Mouse (Mus musculus) heart, embryonic 12.5 days (tissue): Measurements from ENCODE around the gene Apoa2. TPM values are rescaled to one million over a fixed set of nuclear protein-coding genes. Genes with fewer than 3 reads are reported as not detected.

ENCODE experiments used
- ATAC-seq: fragments of 200-750 bp; cut with Nextera tagmentation; 2 replicates; pipeline ENCODE4 v1.8.0; 2017; ENCODE audit warnings: moderate TSS enrichment, moderate library complexity; ENCODE audit not compliant: insufficient number of reproducible peaks, low FRiP score
- H3K27ac ChIP-seq: fragments of 300-500 bp; sonication (generic); 2 replicates; pipeline ENCODE4 v1.5.1; 2016; ENCODE audit warnings: mild to moderate bottlenecking, moderate library complexity; ENCODE audit not compliant: poor library complexity, severe bottlenecking
- H3K27me3 ChIP-seq: fragments of 300-500 bp; sonication (generic); replicated peaks from 2 replicates; pipeline ENCODE4 v1.6.1; 2016; ENCODE audit warnings: mild to moderate bottlenecking, moderate library complexity
- H3K36me3 ChIP-seq: fragments of 300-500 bp; sonication (generic); 2 replicates; pipeline ENCODE4 v1.6.1; 2016; ENCODE audit warnings: mild to moderate bottlenecking, moderate library complexity
- H3K4me1 ChIP-seq: fragments of 300-500 bp; sonication (generic); replicated peaks from 2 replicates; pipeline ENCODE4 v1.6.1; 2016; ENCODE audit warnings: mild to moderate bottlenecking
- H3K4me2 ChIP-seq: fragments of 300-500 bp; sonication (generic); 2 replicates; pipeline ENCODE4 v1.6.1; 2016; ENCODE audit warnings: mild to moderate bottlenecking, moderate library complexity
- H3K4me3 ChIP-seq: fragments of 300-500 bp; sonication (generic); 2 replicates; pipeline ENCODE4 v1.5.1; 2016; ENCODE audit warnings: mild to moderate bottlenecking
- H3K9ac ChIP-seq: fragments of 300-500 bp; sonication (generic); 2 replicates; pipeline ENCODE4 v1.6.1; 2016; ENCODE audit warnings: mild to moderate bottlenecking, moderate library complexity
- H3K9me3 ChIP-seq: fragments of 300-500 bp; sonication (generic); replicated peaks from 2 replicates; pipeline ENCODE4 v1.6.1; 2016; ENCODE audit warnings: mild to moderate bottlenecking, moderate library complexity
- WGBS: fragments of 180-500 bp; shearing (Covaris S2); methylation state at CpG from one replicate; pipeline ENCODE4 v1.1.7; 2016; 5-methylcytosine and 5-hydroxymethylcytosine counted together
- polyA plus RNA-seq: library from polyadenylated mRNA; unstranded; fragments of >200 nt; fragmentation: Nextera tagmentation; extraction: Ambion mirVana; gene quantifications from 2 replicates; pipeline ENCODE4 v1.2.1, GENCODE M21; 2016

The Apoa2 gene
- polyA plus RNA-seq, 1 experiment from 2014 or later = 46.5 TPM

DNA sequence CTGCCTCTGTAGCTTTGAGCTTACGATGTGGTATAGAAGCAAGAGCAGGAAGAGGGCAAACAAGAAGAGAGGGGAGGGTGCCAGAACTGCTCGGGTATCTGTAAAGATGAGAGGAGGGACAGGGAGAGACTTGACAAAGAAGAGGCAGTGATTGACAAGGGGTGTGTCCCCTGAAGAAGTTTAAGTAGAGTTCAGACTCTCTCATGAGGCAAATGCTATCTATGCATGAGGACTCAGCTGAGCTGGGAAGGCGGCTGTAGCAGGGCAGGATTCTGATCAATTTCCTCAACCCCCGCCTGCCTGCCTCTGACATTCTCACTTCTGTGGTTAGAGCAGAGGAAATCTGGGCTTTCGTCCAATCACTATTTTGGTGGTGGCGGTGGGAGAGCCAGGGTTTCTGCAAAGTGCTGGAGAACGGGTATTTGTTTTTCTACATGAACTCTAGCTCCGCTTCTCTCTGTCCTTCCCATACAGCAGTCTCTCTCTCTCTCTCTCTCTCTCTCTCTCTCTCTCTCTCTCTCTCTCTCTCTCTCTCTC is 37.8 kb downstream of the Apoa2 start:
- H3K36me3 ChIP-seq = peaks cover 3% of the 10 kb centered on the region; the same call in 1 of the 2 replicates
- peak overlapping the region; percentile 87 for H3K27ac ChIP-seq
- peak overlapping the region; percentile 30 for H3K4me3 ChIP-seq
- ATAC-seq = peak; percentile 72
- H3K9ac ChIP-seq = 0 out of 2 replicates have a peak overlapping the region, but pooled peaks have one; percentile 29
- H3K4me2 ChIP-seq = peak overlapping the region; percentile 66
- H3K4me1 ChIP-seq = peaks cover 19% of the 10 kb centered on the region
- H3K27me3 ChIP-seq = 0 out of 2 replicates have a peak, but pooled peaks cover 3% of the 10 kb centered on the region
- WGBS = 2% methylated on average over 8 of the region's 8 CpGs
- H3K9me3 ChIP-seq = no peaks in the 10 kb centered on the region

DNA sequence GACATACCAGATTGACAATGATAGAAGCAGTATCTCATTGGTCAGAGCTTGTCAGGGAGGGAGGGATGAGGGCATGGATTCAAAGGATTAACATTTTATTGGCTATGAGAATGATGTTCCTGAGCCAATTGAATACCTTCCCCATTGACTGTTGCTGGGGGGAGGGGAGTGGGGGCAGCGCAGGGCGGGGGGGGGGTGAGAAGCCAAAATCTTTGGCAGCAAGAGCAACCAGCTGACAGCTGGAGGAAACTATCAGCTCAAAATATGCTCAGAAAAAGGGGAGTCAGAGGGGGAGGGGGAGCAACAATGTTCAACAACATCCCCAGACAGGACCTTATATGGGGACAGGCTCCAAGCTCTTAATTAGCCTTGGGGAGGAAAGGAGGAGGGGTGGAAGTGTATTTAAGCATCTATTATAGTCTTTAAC is 38.3 kb downstream of the Apoa2 start:
- Histone ChIP-seq H3K4me2 (peak overlapping the region; percentile 66), H3K36me3 (peaks cover 3% of the 10 kb centered on the region; the same call in 1 of the 2 replicates), H3K27me3 (0 out of 2 replicates have a peak, but pooled peaks cover 3% of the 10 kb centered on the region), H3K27ac (peak overlapping the region; percentile 87), H3K9me3 (no peaks in the 10 kb centered on the region), H3K4me3 (peak overlapping the region; percentile 30), H3K4me1 (peaks cover 19% of the 10 kb centered on the region), H3K9ac (0 out of 2 replicates have a peak overlapping the region, but pooled peaks have one; percentile 36)
- ATAC-seq = peak; percentile 74
- WGBS = 0% methylated on average over 2 of the region's 2 CpGs

DNA sequence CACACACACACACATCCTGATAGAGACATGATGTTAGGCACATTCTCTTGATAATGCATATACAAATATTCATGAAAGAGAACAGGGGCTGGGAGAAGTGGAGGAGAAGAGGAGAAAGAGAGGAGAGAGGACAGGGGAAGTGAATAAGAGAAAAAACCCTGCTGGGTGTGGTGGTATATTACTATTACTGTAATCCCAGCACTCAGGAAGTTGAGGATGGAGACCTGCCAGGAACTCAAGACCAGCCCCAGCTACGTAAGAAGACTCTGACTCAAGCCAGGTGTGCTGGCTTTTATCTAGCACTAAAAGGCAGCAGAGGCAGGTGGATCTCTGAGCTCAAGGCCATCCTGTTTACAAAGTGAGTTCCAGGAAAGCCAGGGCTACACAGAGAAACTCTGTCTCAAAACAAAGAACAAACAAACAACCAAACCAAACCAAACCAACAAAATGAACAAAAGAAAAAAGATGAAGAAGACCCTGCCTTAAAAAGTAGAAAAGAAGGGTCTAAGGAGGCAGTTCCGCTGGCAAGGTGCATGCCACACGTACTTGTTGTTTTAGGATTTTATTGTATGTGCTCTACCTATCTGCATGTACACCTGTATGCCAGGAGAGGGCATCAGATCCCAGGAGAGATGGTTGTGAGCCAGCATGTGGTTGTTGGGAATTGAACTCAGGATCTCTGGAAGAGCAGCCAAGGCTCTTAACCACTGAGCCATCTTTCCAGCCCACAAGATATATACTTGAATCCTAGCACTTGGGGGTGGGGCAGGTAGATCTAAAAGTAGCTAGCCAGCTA is 39.0 kb downstream of the Apoa2 start:
- Histone ChIP-seq H3K9me3 (no peaks in the 10 kb centered on the region), H3K36me3 (no peaks in the 10 kb centered on the region), H3K4me2 (no peak overlapping the region), H3K9ac (no peak overlapping the region), H3K4me1 (peaks cover 19% of the 10 kb centered on the region), H3K27me3 (no peaks in the 10 kb centered on the region), H3K4me3 (no peak overlapping the region), H3K27ac (peak overlapping the region; percentile 87)
- ATAC-seq = no peak
- 74% methylated on average over 3 of the region's 3 CpGs for WGBS

DNA sequence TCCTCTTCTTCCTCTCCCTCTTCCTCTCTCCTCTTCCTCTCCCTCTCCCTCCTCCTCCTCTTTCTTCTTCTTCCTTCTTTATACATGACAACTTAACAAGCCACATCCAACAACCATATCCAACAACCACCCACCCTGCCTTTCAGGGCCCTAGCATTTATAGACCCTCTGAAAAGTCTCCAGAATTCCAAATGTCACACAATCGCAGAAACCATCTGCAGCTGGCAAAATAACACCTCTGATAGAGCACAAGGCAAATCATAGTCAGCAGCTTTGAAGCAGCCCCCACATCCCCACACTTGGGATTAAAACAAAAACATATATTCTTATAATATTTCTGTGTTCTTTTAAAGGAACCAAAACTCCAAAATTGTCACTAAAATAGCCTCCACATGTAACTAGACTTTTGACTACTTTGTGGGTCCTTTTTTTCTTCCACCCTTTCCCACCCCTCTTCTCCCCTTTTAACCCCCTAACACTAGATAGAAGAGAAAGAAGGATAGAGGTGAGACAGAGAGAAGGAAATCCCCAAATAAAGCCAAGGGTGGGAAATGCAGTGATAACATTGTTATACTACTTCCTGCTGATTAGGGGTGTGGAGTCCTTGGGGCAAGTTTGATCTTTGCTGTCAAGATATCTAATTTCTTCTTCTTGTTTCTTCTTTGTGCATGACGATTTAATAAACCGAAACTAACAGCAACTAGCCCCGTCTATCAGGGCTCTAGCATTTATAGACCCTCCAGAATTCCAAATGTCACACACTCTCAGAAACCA is 41.3 kb downstream of the Apoa2 start:
- H3K9me3 ChIP-seq = no peaks in the 10 kb centered on the region

DNA sequence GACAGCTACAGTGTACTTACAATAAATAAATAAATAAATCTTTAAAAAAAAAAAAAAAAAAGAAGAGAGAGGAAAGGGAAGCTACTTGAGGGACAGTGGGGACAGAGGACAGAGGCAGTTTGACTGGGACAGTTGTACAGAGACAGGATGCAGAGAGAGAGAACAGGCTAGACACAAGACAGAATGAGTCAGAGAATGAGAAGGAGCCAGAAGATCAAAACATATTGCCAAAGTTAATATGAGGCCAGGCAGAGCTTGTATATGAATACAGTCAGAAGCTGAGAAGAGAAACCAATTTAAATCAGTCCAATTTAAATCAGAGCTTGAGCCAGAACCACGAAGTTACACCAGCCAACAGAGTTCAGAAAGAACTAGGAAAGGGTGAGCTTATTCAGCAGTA is 43.5 kb downstream of the Apoa2 start:
- ATAC-seq = no peak
- no peak overlapping the region for H3K4me2 ChIP-seq

More for the DNA sequence above, 41.3 kb downstream of the Apoa2 start:
- H3K36me3 ChIP-seq = no peaks in the 10 kb centered on the region
- no peak for ATAC-seq
- WGBS = 50% methylated on average over 4 of the region's 4 CpGs
- peak overlapping the region; percentile 59 for H3K27ac ChIP-seq
- peaks cover 23% of the 10 kb centered on the region for H3K4me1 ChIP-seq
- H3K27me3 ChIP-seq = no peaks in the 10 kb centered on the region
- no peak overlapping the region for H3K4me3 ChIP-seq
- H3K9ac ChIP-seq = no peak overlapping the region; the same call in 1 of the 2 replicates
- H3K4me2 ChIP-seq = 0 out of 2 replicates have a peak overlapping the region, but pooled peaks have one; percentile 13

DNA sequence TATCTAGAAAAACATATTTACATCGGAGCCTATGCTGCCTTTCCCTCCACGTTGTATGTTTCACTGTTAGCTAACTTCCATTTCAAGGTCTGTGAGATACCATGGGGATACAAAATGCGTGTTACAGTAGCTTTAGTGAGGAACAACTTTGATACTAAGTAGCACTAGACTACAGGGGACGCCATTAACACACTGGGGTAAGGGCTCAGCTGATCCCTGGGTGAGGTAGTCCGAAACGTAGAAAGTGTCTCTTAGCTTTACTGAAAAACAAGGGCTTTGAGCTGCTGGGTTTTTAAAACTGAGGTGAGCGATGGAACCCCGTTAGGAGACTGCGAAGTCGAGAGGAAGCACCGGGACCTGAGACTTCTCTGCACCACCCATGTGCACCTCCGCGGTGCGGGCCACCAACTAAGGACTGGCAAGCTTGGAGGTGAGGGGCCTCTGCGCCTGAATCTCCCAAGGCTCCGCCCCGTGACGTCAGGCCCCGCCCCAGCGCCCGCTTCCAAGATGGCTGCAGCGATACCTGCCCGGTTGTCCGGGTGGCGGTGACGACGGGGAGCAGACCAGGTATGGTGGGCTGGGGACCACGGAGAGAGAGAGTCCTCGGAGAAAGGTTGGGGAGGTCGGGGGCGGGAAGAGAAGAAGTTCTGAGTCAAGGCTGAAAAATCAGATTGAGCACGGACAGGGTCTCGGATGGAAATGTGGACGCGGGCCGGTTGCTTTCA is 45.2 kb downstream of the Apoa2 start, which contains the start of gene B4galt3:
Gene B4galt3 (plus strand): TSS at position 481 of the 725 bp plus-strand sequence.
- Histone ChIP-seq H3K36me3 (peaks cover 33% of the 10 kb centered on the region), H3K4me1 (peaks cover 12% of the 10 kb centered on the region), H3K27me3 (no peaks in the 10 kb centered on the region), H3K27ac (peak within 1 kb of the TSS; percentile 43), H3K4me3 (peak within 1 kb of the TSS; percentile 85), H3K9ac (peak within 1 kb of the TSS; percentile 88), H3K4me2 (peak within 1 kb of the TSS; percentile 95), H3K9me3 (no peaks in the 10 kb centered on the region)
- ATAC-seq = peak; percentile 95
- 3% methylated on average over 36 of the region's 36 CpGs for whole genome bisulfite sequencing

More for the DNA sequence above, 43.5 kb downstream of the Apoa2 start:
- Histone ChIP-seq H3K27ac (no peak overlapping the region), H3K9me3 (no peaks in the 10 kb centered on the region), H3K36me3 (peaks cover 16% of the 10 kb centered on the region), H3K9ac (no peak overlapping the region), H3K27me3 (no peaks in the 10 kb centered on the region), H3K4me1 (peaks cover 18% of the 10 kb centered on the region), H3K4me3 (no peak overlapping the region)
- 51% methylated on average over 1 of the region's 1 CpGs for WGBS

DNA sequence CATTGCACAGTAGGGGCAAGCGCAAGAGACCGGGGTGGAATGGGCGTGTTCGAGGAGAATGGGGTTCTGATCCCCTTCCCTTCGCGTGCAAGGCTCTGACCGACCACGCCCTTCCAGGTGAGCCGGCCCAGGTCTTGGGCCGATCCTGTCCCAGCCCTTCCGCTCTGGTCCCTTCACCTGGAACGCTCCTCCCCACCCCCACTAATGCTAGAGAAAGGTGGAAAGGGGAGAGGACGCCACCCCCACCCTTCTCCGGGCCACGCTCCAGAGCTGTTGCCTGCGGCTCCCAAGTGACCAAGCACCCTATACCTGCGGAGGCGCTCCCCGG is 45.7 kb downstream of the Apoa2 start:
- H3K27ac ChIP-seq = peak overlapping the region; percentile 39
- peak overlapping the region; percentile 95 for H3K4me2 ChIP-seq
- H3K27me3 ChIP-seq = no peaks in the 10 kb centered on the region
- peaks cover 12% of the 10 kb centered on the region for H3K4me1 ChIP-seq
- peak overlapping the region; percentile 88 for H3K9ac ChIP-seq
- peak; percentile 75 for ATAC-seq
- H3K9me3 ChIP-seq = no peaks in the 10 kb centered on the region
- H3K36me3 ChIP-seq = peaks cover 38% of the 10 kb centered on the region
- peak overlapping the region; percentile 85 for H3K4me3 ChIP-seq
- WGBS = under 1% methylated on average over 19 of the region's 19 CpGs

DNA sequence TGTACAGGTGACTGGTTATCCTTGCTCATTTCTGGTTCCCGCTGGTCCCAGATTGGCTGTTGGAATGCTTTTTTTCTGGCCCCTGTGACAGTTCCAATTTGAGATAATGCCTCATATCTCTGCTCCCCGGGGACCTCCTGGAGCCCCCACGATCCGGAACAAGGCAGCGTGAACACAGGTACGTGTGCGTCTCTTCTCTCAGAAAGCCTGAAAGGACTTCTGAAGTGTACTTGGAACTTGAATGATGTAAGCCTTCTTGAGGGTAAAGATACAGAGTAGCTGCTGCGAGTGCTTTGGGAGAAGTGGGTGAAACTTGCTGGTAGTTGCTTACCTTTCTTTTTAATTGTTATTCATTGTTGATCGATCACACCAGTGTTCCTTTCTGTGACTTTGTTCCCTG is 46.3 kb downstream of the Apoa2 start:
- ATAC-seq = no peak
- Histone ChIP-seq H3K4me1 (peaks cover 12% of the 10 kb centered on the region), H3K4me3 (peak overlapping the region; percentile 85), H3K36me3 (peaks cover 45% of the 10 kb centered on the region), H3K27me3 (no peaks in the 10 kb centered on the region), H3K9me3 (no peaks in the 10 kb centered on the region), H3K4me2 (peak overlapping the region; percentile 95), H3K27ac (0 out of 2 replicates have a peak overlapping the region, but pooled peaks have one; percentile 16), H3K9ac (peak overlapping the region; percentile 88)
- 37% methylated on average over 9 of the region's 9 CpGs for WGBS

DNA sequence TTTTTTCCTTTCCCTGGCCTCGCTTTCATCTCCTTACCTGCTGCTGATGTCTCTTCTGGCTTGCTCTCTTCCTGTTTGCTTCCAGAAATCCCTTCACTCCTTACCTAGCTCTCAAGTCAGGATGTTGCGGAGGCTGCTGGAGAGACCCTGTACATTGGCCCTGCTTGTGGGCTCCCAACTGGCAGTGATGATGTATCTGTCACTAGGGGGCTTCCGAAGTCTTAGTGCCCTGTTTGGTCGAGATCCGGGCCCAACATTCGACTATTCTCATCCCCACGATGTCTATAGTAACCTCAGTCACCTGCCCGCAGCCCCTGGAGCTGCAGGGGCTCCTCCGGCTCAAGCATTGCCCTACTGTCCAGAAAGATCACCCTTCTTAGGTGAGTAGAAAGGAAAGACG is 46.8 kb downstream of the Apoa2 start:
- Histone ChIP-seq H3K27me3 (no peaks in the 10 kb centered on the region), H3K9me3 (no peaks in the 10 kb centered on the region), H3K4me1 (peaks cover 12% of the 10 kb centered on the region), H3K36me3 (peaks cover 49% of the 10 kb centered on the region), H3K27ac (no peak overlapping the region), H3K9ac (no peak overlapping the region), H3K4me2 (peak overlapping the region; percentile 95; the same call in 1 of the 2 replicates), H3K4me3 (no peak overlapping the region)
- no peak for ATAC-seq
- 66% methylated on average over 10 of the region's 10 CpGs for WGBS

DNA sequence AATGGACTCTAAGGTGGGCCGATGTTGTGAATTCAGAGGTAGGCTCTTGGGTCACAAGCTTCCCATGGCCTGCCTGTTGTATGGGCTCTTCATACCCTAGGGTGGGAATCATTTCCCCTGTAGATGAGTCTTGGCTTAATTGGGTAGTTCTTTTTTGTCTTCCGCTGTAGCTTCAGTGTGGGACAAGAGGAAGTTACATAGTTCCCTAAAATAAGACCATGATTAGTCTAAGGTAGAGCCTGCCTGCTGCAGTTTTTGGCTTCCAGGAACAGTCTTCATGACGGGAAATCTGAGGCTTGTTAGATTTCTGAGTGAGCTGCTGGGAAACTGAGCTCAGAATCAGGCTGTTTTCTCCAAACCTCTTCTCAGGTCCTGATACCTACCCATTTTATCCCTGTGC is 47.2 kb downstream of the Apoa2 start:
- peaks cover 53% of the 10 kb centered on the region for H3K36me3 ChIP-seq
- ATAC-seq = no peak
- H3K4me1 ChIP-seq = peaks cover 12% of the 10 kb centered on the region
- no peaks in the 10 kb centered on the region for H3K27me3 ChIP-seq
- H3K9ac ChIP-seq = no peak overlapping the region
- WGBS = 91% methylated on average over 3 of the region's 3 CpGs
- H3K27ac ChIP-seq = no peak overlapping the region
- 0 out of 2 replicates have a peak overlapping the region, but pooled peaks have one; percentile 95 for H3K4me2 ChIP-seq
- no peaks in the 10 kb centered on the region for H3K9me3 ChIP-seq
- no peak overlapping the region for H3K4me3 ChIP-seq
